Mouse (Mus musculus) intestine, embryonic 16.5 days (tissue): ENCODE results near the gene Igsf3. TPM values are rescaled to one million over a fixed set of nuclear protein-coding genes. Genes with fewer than 3 reads are reported as not detected.
"Not testable (repeated sequence)": the region's sequence is repeated elsewhere in the genome, so short reads cannot be mapped to it uniquely, and the experiment has no call there.

Source experiments
- ATAC-seq: fragments of 200-750 bp; cut with Nextera tagmentation; 2 replicates; pipeline ENCODE4 v1.8.0; 2017; ENCODE audit warnings: moderate TSS enrichment, moderate library complexity
- H3K27ac ChIP-seq: fragments of 300-500 bp; sonication (generic); 2 replicates; pipeline ENCODE4 v1.5.1; 2014; ENCODE audit warnings: mild to moderate bottlenecking, low read length
- H3K27me3 ChIP-seq: fragments of 300-500 bp; sonication (generic); replicated peaks from 2 replicates; pipeline ENCODE4 v1.6.1; 2014; ENCODE audit warnings: low read length, control low read depth, mixed read lengths; ENCODE audit not compliant: control insufficient read depth, insufficient read depth
- H3K36me3 ChIP-seq: fragments of 300-500 bp; sonication (generic); 2 replicates; pipeline ENCODE4 v1.6.1; 2014; ENCODE audit warnings: low read length, control low read depth; ENCODE audit not compliant: control insufficient read depth, insufficient read depth
- H3K4me1 ChIP-seq: fragments of 300-500 bp; sonication (generic); 2 replicates; pipeline ENCODE4 v1.6.1; 2014; ENCODE audit warnings: low read length, control low read depth, mixed read lengths; ENCODE audit not compliant: control insufficient read depth, insufficient read depth
- H3K4me2 ChIP-seq: fragments of 300-500 bp; sonication (generic); 2 replicates; pipeline ENCODE4 v1.6.1; 2014; ENCODE audit warnings: low read depth, low read length, control low read depth
- H3K4me3 ChIP-seq: fragments of 300-500 bp; sonication (generic); 2 replicates; pipeline ENCODE4 v1.5.1; 2014; ENCODE audit warnings: mild to moderate bottlenecking, low read length
- H3K9ac ChIP-seq: fragments of 300-500 bp; sonication (generic); 2 replicates; pipeline ENCODE4 v1.6.1; 2014; ENCODE audit warnings: low read depth, low read length
- H3K9me3 ChIP-seq: fragments of 300-500 bp; sonication (generic); 2 replicates; pipeline ENCODE4 v1.6.1; 2016; ENCODE audit warnings: low read length, control low read depth; ENCODE audit not compliant: control insufficient read depth
- WGBS: fragments of 180-500 bp; shearing (Covaris S2); extraction: QIAGEN DNeasy Blood & Tissue Kit; methylation state at CpG from one replicate; pipeline ENCODE4 v1.1.7; 2014; 5-methylcytosine and 5-hydroxymethylcytosine counted together
- polyA plus RNA-seq: library from polyadenylated mRNA; unstranded; fragments of >200 nt; fragmentation: Nextera tagmentation; extraction: Ambion mirVana; gene quantifications from 2 replicates; pipeline ENCODE4 v1.2.1, GENCODE M21; 2015

The Igsf3 gene
- polyA plus RNA-seq, 1 experiment from 2014 or later, result 19.2 TPM

- ATAC-seq, result no peak
- no peak overlapping the region for H3K4me2 ChIP-seq
- no peak overlapping the region for H3K27ac ChIP-seq
- no peaks in the 10 kb centered on the region for H3K9me3 ChIP-seq
- no peak overlapping the region for H3K4me3 ChIP-seq
- H3K36me3 ChIP-seq, result no peaks in the 10 kb centered on the region
- H3K9ac ChIP-seq, result no peak overlapping the region
- peaks cover 47% of the 10 kb centered on the region for H3K4me1 ChIP-seq
- WGBS, result 35% methylated on average over 2 of the region's 2 CpGs
- no peaks in the 10 kb centered on the region for H3K27me3 ChIP-seq
Measured at GRCm38 (mm10) chr3:101410202-101410601, 33.3 kb downstream of the Igsf3 start.

GRCm38 (mm10) chr3:101410745-101411144 lies 33.9 kb downstream of the Igsf3 start:
- Histone ChIP-seq H3K9ac (no peak overlapping the region), H3K4me3 (no peak overlapping the region), H3K36me3 (no peaks in the 10 kb centered on the region), H3K27ac (0 out of 2 replicates have a peak overlapping the region, but pooled peaks have one; percentile 11), H3K4me2 (no peak overlapping the region), H3K27me3 (no peaks in the 10 kb centered on the region), H3K9me3 (no peaks in the 10 kb centered on the region), H3K4me1 (peaks cover 42% of the 10 kb centered on the region)
- WGBS, result 43% methylated on average over 3 of the region's 3 CpGs
- peak; percentile 32 for ATAC-seq

- peak; percentile 35; the same call in 1 of the 2 replicates for ATAC-seq
Measured at GRCm38 (mm10) chr3:101411626-101412025, 34.7 kb downstream of the Igsf3 start.

GRCm38 (mm10) chr3:101412115-101412514 lies 35.2 kb downstream of the Igsf3 start:
- Histone ChIP-seq H3K9me3 (no peaks in the 10 kb centered on the region), H3K4me3 (no peak overlapping the region), H3K4me2 (no peak overlapping the region), H3K9ac (no peak overlapping the region), H3K4me1 (peaks cover 30% of the 10 kb centered on the region), H3K36me3 (no peaks in the 10 kb centered on the region), H3K27me3 (no peaks in the 10 kb centered on the region), H3K27ac (no peak overlapping the region)
- ATAC-seq, result no peak
- whole genome bisulfite sequencing, result 78% methylated on average over 6 of the region's 6 CpGs

More at GRCm38 (mm10) chr3:101411626-101412025, 34.7 kb downstream of the Igsf3 start:
- Histone ChIP-seq H3K4me1 (peaks cover 33% of the 10 kb centered on the region), H3K36me3 (no peaks in the 10 kb centered on the region), H3K4me3 (no peak overlapping the region), H3K9me3 (no peaks in the 10 kb centered on the region), H3K27ac (no peak overlapping the region), H3K9ac (no peak overlapping the region), H3K27me3 (no peaks in the 10 kb centered on the region), H3K4me2 (no peak overlapping the region)
- 81% methylated on average over 3 of the region's 3 CpGs for WGBS

GRCm38 (mm10) chr3:101413013-101413412 lies 36.1 kb downstream of the Igsf3 start:
- H3K9me3 ChIP-seq, H3K4me3 ChIP-seq, ATAC-seq, H3K9ac ChIP-seq, H3K36me3 ChIP-seq, H3K27ac ChIP-seq, H3K4me2 ChIP-seq, H3K27me3 ChIP-seq: not testable (repeated sequence)
- WGBS, result 88% methylated on average over 5 of the region's 5 CpGs
- H3K4me1 ChIP-seq, result peaks cover 30% of the 10 kb centered on the region

- Histone ChIP-seq H3K36me3 (no peaks in the 10 kb centered on the region), H3K27ac (no peak overlapping the region), H3K4me2 (no peak overlapping the region), H3K27me3 (no peaks in the 10 kb centered on the region), H3K9ac (no peak overlapping the region), H3K4me3 (no peak overlapping the region), H3K4me1 (0 out of 2 replicates have a peak, but pooled peaks cover 2% of the 10 kb centered on the region), H3K9me3 (no peaks in the 10 kb centered on the region)
- WGBS, result 60% methylated on average over 18 of the region's 18 CpGs
- no peak for ATAC-seq
Measured at GRCm38 (mm10) chr3:101418740-101419652, 42.1 kb downstream of the Igsf3 start.

GRCm38 (mm10) chr3:101419653-101419994 lies 42.7 kb downstream of the Igsf3 start:
- 74% methylated on average over 10 of the region's 10 CpGs for WGBS
- H3K4me2 ChIP-seq, result no peak overlapping the region
- ATAC-seq, result no peak
- no peaks in the 10 kb centered on the region for H3K4me1 ChIP-seq
- H3K9me3 ChIP-seq, result no peaks in the 10 kb centered on the region
- no peak overlapping the region for H3K9ac ChIP-seq
- H3K27ac ChIP-seq, result no peak overlapping the region
- no peaks in the 10 kb centered on the region for H3K27me3 ChIP-seq
- H3K4me3 ChIP-seq, result no peak overlapping the region
- H3K36me3 ChIP-seq, result no peaks in the 10 kb centered on the region

GRCm38 (mm10) chr3:101423188-101423587 lies 46.3 kb downstream of the Igsf3 start:
- H3K27ac ChIP-seq, result no peak overlapping the region
- H3K9me3 ChIP-seq, result no peaks in the 10 kb centered on the region
- no peak overlapping the region for H3K4me2 ChIP-seq
- H3K36me3 ChIP-seq, result 0 out of 2 replicates have a peak, but pooled peaks cover 3% of the 10 kb centered on the region
- no peaks in the 10 kb centered on the region for H3K27me3 ChIP-seq
- 52% methylated on average over 4 of the region's 4 CpGs for WGBS
- no peak overlapping the region for H3K4me3 ChIP-seq
- no peak for ATAC-seq
- no peaks in the 10 kb centered on the region for H3K4me1 ChIP-seq
- no peak overlapping the region for H3K9ac ChIP-seq

- H3K4me2 ChIP-seq, result no peak overlapping the region
- H3K9me3 ChIP-seq, result no peaks in the 10 kb centered on the region
- no peaks in the 10 kb centered on the region for H3K4me1 ChIP-seq
- ATAC-seq, result no peak
- no peaks in the 10 kb centered on the region for H3K27me3 ChIP-seq
- H3K4me3 ChIP-seq, result no peak overlapping the region
- WGBS, result 75% methylated on average over 10 of the region's 10 CpGs
- no peak overlapping the region for H3K27ac ChIP-seq
- H3K36me3 ChIP-seq, result 0 out of 2 replicates have a peak, but pooled peaks cover 3% of the 10 kb centered on the region
- no peak overlapping the region for H3K9ac ChIP-seq
Measured at GRCm38 (mm10) chr3:101424295-101424885, 47.5 kb downstream of the Igsf3 start.
